Mouse (Mus musculus) CD4-positive helper T cell, adult 2 months (primary cell): Measurements from ENCODE around the gene Prkcg.
"Not testable (repeated sequence)": the region's sequence is repeated elsewhere in the genome, so short reads cannot be mapped to it uniquely, and the experiment has no call there.

Experiments used
- DNase-seq: peaks from one replicate; pipeline ENCODE4 v3.0.0-alpha.2; 2012; ENCODE audit warnings: low read depth, missing footprints, low spot score

Gene Prkcg

GRCm38 (mm10) chr7:3290257-3291033, 1.5 kb downstream of the Prkcg start:
- DNase-seq, result peak; percentile 90

GRCm38 (mm10) chr7:3291197-3291596, 2.2 kb downstream of the Prkcg start:
- no peak for DNase-seq

DNA sequence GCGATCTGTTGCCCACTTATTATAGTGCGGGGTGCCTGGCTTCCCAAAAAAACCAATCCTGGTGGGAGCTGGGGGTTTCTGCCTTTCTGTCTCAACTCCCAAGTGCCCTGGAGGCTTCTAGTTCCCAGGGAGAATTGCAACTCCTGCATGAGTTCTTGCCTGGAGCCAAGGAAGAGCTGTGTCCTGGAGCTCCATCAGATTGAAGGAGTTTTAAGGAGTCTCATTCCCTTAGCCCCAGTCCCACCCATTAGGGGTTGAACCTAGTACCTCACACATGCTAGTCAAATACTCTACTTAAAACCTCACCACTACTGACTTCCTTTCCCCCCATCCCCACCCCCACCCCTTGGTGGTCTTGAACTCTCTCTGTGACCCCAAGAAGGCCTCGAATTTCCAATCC, 2.8 kb downstream of the Prkcg start:
- no peak for DNase-seq

DNA sequence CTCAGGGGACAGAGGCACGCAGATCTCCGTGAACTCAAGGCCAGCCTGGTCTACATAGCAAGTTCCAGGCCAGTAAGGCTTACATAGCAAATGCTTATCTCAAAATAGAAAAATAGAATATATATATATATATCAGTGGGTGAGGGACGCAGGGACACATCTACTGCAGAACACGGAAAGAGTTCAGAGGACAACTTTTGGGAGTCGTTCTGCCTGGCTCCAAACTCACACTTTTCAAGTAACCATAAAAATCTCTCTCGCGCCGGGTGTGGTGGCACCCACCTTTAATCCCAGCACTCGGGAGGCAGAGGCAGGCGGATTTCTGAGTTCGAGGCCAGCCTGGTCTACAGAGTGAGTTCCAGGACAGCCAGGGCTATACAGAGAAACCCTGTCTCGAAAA, 3.3 kb downstream of the Prkcg start:
- not testable (repeated sequence) for DNase-seq

GRCm38 (mm10) chr7:3292791-3293190, 3.8 kb downstream of the Prkcg start:
- DNase-seq, result peak; percentile 49

DNA sequence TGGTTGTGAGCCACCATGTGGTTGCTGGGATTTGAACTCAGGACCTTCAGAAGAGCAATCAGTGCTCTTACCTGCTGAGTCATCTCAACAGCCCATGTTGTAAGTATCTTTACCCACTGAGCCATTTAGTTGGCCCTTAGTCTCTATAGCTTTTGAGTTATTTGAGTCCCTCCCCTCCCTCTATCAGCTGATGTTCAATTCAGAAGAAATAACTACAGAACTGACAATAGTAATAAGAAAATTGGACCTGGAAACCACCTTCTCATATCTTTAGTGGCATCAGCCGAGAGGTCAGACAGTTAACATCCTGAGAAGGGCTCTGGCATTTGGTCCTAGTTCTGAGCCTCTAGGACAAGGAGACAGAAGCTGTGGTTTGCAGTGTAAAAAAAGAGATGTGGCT, 5.8 kb downstream of the Prkcg start:
- no peak for DNase-seq

- DNase-seq, result no peak
Observed at GRCm38 (mm10) chr7:3295321-3296110, 6.5 kb downstream of the Prkcg start.

DNA sequence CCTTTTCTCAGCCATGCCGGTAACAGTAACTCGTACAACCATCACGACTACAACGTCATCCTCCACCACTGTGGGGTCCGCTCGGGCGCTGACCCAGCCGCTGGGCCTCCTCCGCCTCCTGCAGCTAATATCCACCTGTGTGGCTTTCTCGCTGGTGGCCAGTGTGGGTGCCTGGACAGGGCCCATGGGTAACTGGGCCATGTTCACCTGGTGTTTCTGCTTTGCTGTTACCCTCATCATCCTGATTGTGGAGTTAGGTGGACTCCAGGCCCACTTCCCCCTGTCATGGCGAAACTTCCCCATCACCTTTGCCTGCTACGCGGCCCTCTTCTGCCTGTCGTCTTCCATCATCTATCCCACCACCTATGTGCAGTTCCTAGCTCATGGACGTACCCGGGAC, 7.7 kb downstream of the Prkcg start:
- DNase-seq, result no peak

GRCm38 (mm10) chr7:3299941-3300617, 11.1 kb downstream of the Prkcg start:
- no peak for DNase-seq

DNA sequence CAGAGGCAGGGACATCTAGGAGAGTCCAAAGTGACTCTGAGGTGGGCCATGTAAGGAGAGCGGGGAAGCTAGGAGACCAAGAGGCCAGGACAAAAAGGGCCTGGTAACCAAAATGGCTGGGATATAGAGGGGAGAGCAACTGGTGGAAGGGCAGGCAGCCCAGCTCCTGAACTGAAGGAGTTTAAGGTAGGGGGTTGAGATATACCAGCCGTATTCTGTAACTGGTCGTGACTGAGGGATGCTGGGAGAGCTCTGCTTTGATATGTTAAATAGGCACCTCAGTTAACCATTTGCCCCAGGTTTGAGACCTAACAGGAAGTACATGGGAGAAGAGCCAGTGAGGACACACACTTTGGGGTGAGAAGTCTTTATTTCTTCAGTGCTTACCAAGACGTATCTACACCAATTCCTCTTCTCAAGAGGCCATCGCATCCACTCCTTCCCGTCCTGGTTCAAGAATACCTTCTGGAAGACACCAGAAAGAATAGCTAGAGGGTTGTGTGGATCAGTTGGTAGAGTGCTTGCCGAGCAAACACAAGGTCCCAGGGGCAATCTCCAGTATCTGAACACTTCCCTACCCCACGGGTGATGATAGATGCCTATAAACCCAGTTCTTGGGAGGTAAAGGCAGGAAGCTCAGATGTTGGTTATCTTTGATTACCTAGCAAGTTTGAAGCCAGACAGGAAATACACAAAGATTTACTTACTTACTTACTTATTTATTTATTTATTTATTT, 12.1 kb downstream of the Prkcg start:
- no peak for DNase-seq

- no peak for DNase-seq
Observed at GRCm38 (mm10) chr7:3301628-3302555, 12.9 kb downstream of the Prkcg start.

- no peak for DNase-seq
Observed at GRCm38 (mm10) chr7:3302556-3303275, 13.7 kb downstream of the Prkcg start.

- peak; percentile 36 for DNase-seq
Observed at GRCm38 (mm10) chr7:3303276-3303781, 14.3 kb downstream of the Prkcg start.

GRCm38 (mm10) chr7:3303789-3304188, 14.8 kb downstream of the Prkcg start:
- no peak for DNase-seq

DNA sequence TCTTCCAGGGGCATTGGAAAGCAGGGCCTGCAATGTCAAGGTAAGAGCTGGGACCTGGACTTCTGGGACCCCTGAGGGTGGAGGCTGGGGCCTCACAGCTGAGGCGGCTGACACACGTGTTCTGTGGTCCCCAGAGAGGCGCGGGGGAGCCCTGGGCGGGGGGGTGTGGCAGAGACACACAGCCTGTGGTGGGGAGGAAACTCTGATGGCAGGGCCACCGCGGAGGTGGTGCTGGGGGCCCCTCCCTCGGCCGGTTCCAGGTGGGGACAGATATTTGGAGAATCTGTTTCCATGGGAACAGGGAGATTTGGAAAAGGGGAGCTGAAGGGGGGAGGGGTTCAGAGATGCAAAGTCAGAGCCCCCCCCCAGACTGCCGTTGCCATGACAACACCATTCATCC, 15.3 kb downstream of the Prkcg start:
- no peak for DNase-seq

DNA sequence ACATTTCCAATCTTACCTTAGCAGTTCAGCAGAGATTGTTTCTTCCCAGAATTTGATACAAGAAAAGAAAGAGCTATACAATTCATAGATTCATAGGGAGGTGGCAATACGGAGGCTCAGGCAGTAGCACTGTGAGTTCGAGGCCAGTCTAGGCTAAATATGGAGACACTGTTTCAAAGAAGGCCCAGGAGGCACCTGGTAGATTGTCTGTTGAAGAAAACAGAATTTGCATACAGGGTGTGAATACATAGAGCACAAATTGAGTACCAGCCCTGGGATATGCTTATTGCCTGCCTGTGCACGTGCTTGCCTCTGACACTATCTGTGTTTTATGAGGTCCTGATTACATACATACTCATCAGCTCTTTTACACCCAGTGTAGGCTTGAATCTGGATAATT, 17.4 kb downstream of the Prkcg start:
- DNase-seq, result no peak

DNA sequence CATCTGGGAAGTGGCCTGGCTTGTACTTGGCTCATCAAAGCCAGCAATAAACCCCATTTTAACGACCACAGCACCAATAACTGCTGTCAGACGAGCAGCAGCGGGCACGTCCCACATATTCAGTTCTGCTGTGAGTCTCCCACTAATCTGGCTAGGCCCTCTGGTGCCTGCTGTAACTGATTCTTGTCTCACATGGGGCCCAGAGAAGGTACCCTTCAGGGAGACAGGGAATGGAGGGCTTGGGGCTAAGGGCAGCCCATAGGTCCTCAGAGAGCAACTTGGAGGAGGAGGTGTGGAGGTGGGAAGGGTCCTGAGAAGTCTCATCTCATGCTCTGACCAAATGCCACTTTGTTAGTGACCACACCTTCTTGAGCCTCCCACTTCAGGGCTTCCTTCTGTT, 19.7 kb downstream of the Prkcg start:
- no peak for DNase-seq

DNA sequence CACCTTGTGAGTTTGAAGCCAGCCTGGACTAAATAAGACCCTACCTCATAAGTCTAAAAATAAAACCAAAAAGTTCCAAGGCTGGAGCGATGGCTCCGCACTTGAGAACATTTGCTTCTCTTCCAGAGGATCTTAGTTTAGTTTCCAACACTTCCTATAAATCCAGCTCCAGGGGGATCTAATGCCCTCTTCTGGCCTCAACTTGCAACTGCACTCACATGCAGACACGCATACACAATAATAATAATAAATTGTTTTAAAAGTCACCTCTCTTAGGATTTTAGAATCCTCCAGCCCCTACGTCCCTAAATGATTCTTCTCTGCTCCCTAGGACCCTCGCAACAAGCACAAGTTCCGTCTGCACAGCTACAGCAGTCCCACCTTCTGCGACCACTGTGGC, 21.3 kb downstream of the Prkcg start:
- no peak for DNase-seq

- DNase-seq, result no peak
Observed at GRCm38 (mm10) chr7:3313571-3313970, 24.6 kb downstream of the Prkcg start.

GRCm38 (mm10) chr7:3314121-3314520, 25.1 kb downstream of the Prkcg start:
- no peak for DNase-seq
